Mouse (Mus musculus) monocyte, adult 2 months (primary cell): Measurements from ENCODE around the gene Gmfb.

Experiments
- DNase-seq, 2 experiments: peaks; one replicate each; pipeline ENCODE4 v3.0.0; 2022; ENCODE audit warnings: low spot score in 2 of 2, low read depth in 1 of 2

Gene Gmfb

GRCm38 (mm10) chr14:46803259-46803658, 18.8 kb downstream of the Gmfb start:
- DNase-seq: no peak

- DNase-seq: no peak
Measured at GRCm38 (mm10) chr14:46800684-46801345, 21.2 kb downstream of the Gmfb start.

- no peak for DNase-seq
Measured at GRCm38 (mm10) chr14:46794157-46794556, 27.9 kb downstream of the Gmfb start.

GRCm38 (mm10) chr14:46790723-46791122, 31.3 kb downstream of the Gmfb start:
- DNase-seq: no peak

GRCm38 (mm10) chr14:46790303-46790702, 31.7 kb downstream of the Gmfb start:
- no peak for DNase-seq

- no peak for DNase-seq
Measured at GRCm38 (mm10) chr14:46788505-46788901, 33.5 kb downstream of the Gmfb start.

GRCm38 (mm10) chr14:46787787-46788504, 34.1 kb downstream of the Gmfb start, which contains the start of gene Cnih1:
Gene Cnih1 (minus strand): TSS chr14:46788411.
- DNase-seq: peak; percentile 64 to 82

GRCm38 (mm10) chr14:46787454-46787786, 34.6 kb downstream of the Gmfb start:
- no peak for DNase-seq

GRCm38 (mm10) chr14:46785247-46785646, 36.8 kb downstream of the Gmfb start:
- no peak for DNase-seq

GRCm38 (mm10) chr14:46783327-46783926, 38.6 kb downstream of the Gmfb start:
- no peak for DNase-seq

- DNase-seq: no peak
Measured at GRCm38 (mm10) chr14:46782187-46782828, 39.7 kb downstream of the Gmfb start.

- DNase-seq: no peak
Measured at GRCm38 (mm10) chr14:46781086-46781485, 41.0 kb downstream of the Gmfb start.

- DNase-seq: no peak
Measured at GRCm38 (mm10) chr14:46779217-46779616, 42.8 kb downstream of the Gmfb start.

GRCm38 (mm10) chr14:46778756-46779155, 43.3 kb downstream of the Gmfb start:
- no peak for DNase-seq

GRCm38 (mm10) chr14:46770036-46770435, 52.0 kb downstream of the Gmfb start:
- DNase-seq: no peak

- no peak for DNase-seq
Measured at GRCm38 (mm10) chr14:46767116-46767515, 54.9 kb downstream of the Gmfb start.

- no peak for DNase-seq
Measured at GRCm38 (mm10) chr14:46761186-46761585, 60.9 kb downstream of the Gmfb start.

GRCm38 (mm10) chr14:46760355-46761029, 61.5 kb downstream of the Gmfb start, which contains the start of gene Cdkn3:
Gene Cdkn3 (plus strand): TSS chr14:46760541.
- DNase-seq: peak; percentile 92

- no peak for DNase-seq
Measured at GRCm38 (mm10) chr14:46759970-46760354, 62.1 kb downstream of the Gmfb start.
